Mouse (Mus musculus) ES-CJ7 (cell line): ENCODE data around the gene H60b.
"Not testable (repeated sequence)": the region's sequence is repeated elsewhere in the genome, so short reads cannot be mapped to it uniquely, and the experiment has no call there.

Experiments
- DNase-seq: peaks from one replicate; pipeline ENCODE4 v3.0.0; 2011; ENCODE audit warnings: low read depth, low spot score

The H60b gene

GRCm38 (mm10) chr10:22165328-22166003 is 7.1 kb downstream of the H60b start:
- not testable (repeated sequence) for DNase-seq

- not testable (repeated sequence) for DNase-seq
These were observed 7.6 kb downstream of the H60b start for GRCm38 (mm10) chr10:22166025-22166424.

GRCm38 (mm10) chr10:22167061-22167460 is 8.7 kb downstream of the H60b start:
- not testable (repeated sequence) for DNase-seq

GRCm38 (mm10) chr10:22169116-22169515 is 10.7 kb downstream of the H60b start:
- not testable (repeated sequence) for DNase-seq

GRCm38 (mm10) chr10:22172431-22173334 is 14.3 kb downstream of the H60b start:
- DNase-seq: not testable (repeated sequence)

GRCm38 (mm10) chr10:22173335-22174189 is 15.2 kb downstream of the H60b start:
- not testable (repeated sequence) for DNase-seq

- not testable (repeated sequence) for DNase-seq
These were observed 15.8 kb downstream of the H60b start for GRCm38 (mm10) chr10:22174190-22174487.

GRCm38 (mm10) chr10:22176515-22176914 is 18.1 kb downstream of the H60b start:
- DNase-seq: not testable (repeated sequence)

GRCm38 (mm10) chr10:22191035-22191434 is 32.6 kb downstream of the H60b start:
- not testable (repeated sequence) for DNase-seq

- DNase-seq: not testable (repeated sequence)
These were observed 43.0 kb downstream of the H60b start for GRCm38 (mm10) chr10:22201352-22201751.

- not testable (repeated sequence) for DNase-seq
These were observed 44.6 kb downstream of the H60b start for GRCm38 (mm10) chr10:22202784-22203583.

- DNase-seq: not testable (repeated sequence)
These were observed 48.1 kb downstream of the H60b start for GRCm38 (mm10) chr10:22206443-22206842.

GRCm38 (mm10) chr10:22212012-22212696 is 53.8 kb downstream of the H60b start:
- DNase-seq: peak; percentile 88

GRCm38 (mm10) chr10:22223474-22224349 is 65.3 kb downstream of the H60b start:
- DNase-seq: not testable (repeated sequence)

GRCm38 (mm10) chr10:22265060-22265459 is 106.7 kb downstream of the H60b start:
- DNase-seq: no peak

- not testable (repeated sequence) for DNase-seq
These were observed 112.7 kb downstream of the H60b start for GRCm38 (mm10) chr10:22270879-22271786.

- not testable (repeated sequence) for DNase-seq
These were observed 114.7 kb downstream of the H60b start for GRCm38 (mm10) chr10:22272914-22273683.
